Mouse (Mus musculus) heart, postnatal 0 days (tissue): ENCODE measurements around the gene Glb1l.

ENCODE experiments used
- CTCF ChIP-seq: IDR thresholded peaks from 2 replicates; pipeline ENCODE4 v1.5.1; 2016; ENCODE audit warnings: antibody characterized with exemption, control low read depth, low read depth
- EP300 ChIP-seq: IDR thresholded peaks from 2 replicates; pipeline ENCODE4 v1.6.1; 2016; ENCODE audit warnings: antibody characterized with exemption, low read depth

GRCm38 (mm10) chr1:75231224-75231623 is 20.6 kb upstream of the Glb1l start:
- TF ChIP-seq EP300, result no peak
- no peak for TF ChIP-seq CTCF
